Mouse (Mus musculus): ENCODE measurements around the gene Dnm2.

Gene Dnm2

DNA sequence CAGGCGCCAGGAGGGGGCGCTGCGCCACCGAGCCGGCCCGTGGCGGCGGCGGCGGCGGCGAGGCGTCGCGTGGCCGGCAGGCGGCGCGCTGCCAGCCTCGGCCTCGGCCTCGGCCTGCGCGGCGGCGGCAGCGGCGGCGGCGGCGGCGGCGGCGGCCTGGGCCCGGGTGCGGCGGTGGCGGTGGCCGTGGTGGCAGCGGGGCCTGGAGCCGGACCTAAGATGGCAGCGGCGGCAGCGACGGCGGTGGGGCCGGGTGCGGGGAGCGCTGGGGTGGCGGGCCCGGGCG, 122.0 kb downstream of the Dnm2 start, which contains the start of gene Carm1:
Gene Carm1, plus strand, starts transcription at position 106 of the 286 bp plus-strand sequence.
- no peak for DNase-seq (ENCODE audit: low spot score)

GRCm38 (mm10) chr9:21547075-21547941, 122.6 kb downstream of the Dnm2 start:
- peak; percentile 57 for DNase-seq (ENCODE audit: low spot score)

GRCm38 (mm10) chr9:21551049-21551448, 126.3 kb downstream of the Dnm2 start:
- no peak for DNase-seq (ENCODE audit: low spot score)

GRCm38 (mm10) chr9:21553607-21554273, 129.0 kb downstream of the Dnm2 start:
- DNase-seq (ENCODE audit: low spot score), result no peak

GRCm38 (mm10) chr9:21555198-21555742, 130.6 kb downstream of the Dnm2 start:
- no peak for DNase-seq (ENCODE audit: low spot score)

- no peak for DNase-seq (ENCODE audit: low spot score)
Observed at GRCm38 (mm10) chr9:21556996-21557395, 132.3 kb downstream of the Dnm2 start.
